Mouse (Mus musculus) intestine, embryonic 16.5 days (tissue): ENCODE data around the gene Gm20883. TPM values are rescaled to one million over a fixed set of nuclear protein-coding genes. Genes with fewer than 3 reads are reported as not detected.
"Not testable (repeated sequence)": the region's sequence is repeated elsewhere in the genome, so short reads cannot be mapped to it uniquely, and the experiment has no call there.

Source experiments
- ATAC-seq: fragments of 200-750 bp; cut with Nextera tagmentation; 2 replicates; pipeline ENCODE4 v1.8.0; 2017; ENCODE audit warnings: moderate TSS enrichment, moderate library complexity
- H3K27ac ChIP-seq: fragments of 300-500 bp; sonication (generic); 2 replicates; pipeline ENCODE4 v1.5.1; 2014; ENCODE audit warnings: mild to moderate bottlenecking, low read length
- H3K27me3 ChIP-seq: fragments of 300-500 bp; sonication (generic); replicated peaks from 2 replicates; pipeline ENCODE4 v1.6.1; 2014; ENCODE audit warnings: low read length, control low read depth, mixed read lengths; ENCODE audit not compliant: control insufficient read depth, insufficient read depth
- H3K36me3 ChIP-seq: fragments of 300-500 bp; sonication (generic); 2 replicates; pipeline ENCODE4 v1.6.1; 2014; ENCODE audit warnings: low read length, control low read depth; ENCODE audit not compliant: control insufficient read depth, insufficient read depth
- H3K4me1 ChIP-seq: fragments of 300-500 bp; sonication (generic); 2 replicates; pipeline ENCODE4 v1.6.1; 2014; ENCODE audit warnings: low read length, control low read depth, mixed read lengths; ENCODE audit not compliant: control insufficient read depth, insufficient read depth
- H3K4me2 ChIP-seq: fragments of 300-500 bp; sonication (generic); 2 replicates; pipeline ENCODE4 v1.6.1; 2014; ENCODE audit warnings: low read depth, low read length, control low read depth
- H3K4me3 ChIP-seq: fragments of 300-500 bp; sonication (generic); 2 replicates; pipeline ENCODE4 v1.5.1; 2014; ENCODE audit warnings: mild to moderate bottlenecking, low read length
- H3K9ac ChIP-seq: fragments of 300-500 bp; sonication (generic); 2 replicates; pipeline ENCODE4 v1.6.1; 2014; ENCODE audit warnings: low read depth, low read length
- H3K9me3 ChIP-seq: fragments of 300-500 bp; sonication (generic); 2 replicates; pipeline ENCODE4 v1.6.1; 2016; ENCODE audit warnings: low read length, control low read depth; ENCODE audit not compliant: control insufficient read depth
- WGBS: fragments of 180-500 bp; shearing (Covaris S2); extraction: QIAGEN DNeasy Blood & Tissue Kit; methylation state at CpG from one replicate; pipeline ENCODE4 v1.1.7; 2014; 5-methylcytosine and 5-hydroxymethylcytosine counted together
- polyA plus RNA-seq: library from polyadenylated mRNA; unstranded; fragments of >200 nt; fragmentation: Nextera tagmentation; extraction: Ambion mirVana; gene quantifications from 2 replicates; pipeline ENCODE4 v1.2.1, GENCODE M21; 2015

The Gm20883 gene
- not detected in 2 replicates for polyA plus RNA-seq

DNA sequence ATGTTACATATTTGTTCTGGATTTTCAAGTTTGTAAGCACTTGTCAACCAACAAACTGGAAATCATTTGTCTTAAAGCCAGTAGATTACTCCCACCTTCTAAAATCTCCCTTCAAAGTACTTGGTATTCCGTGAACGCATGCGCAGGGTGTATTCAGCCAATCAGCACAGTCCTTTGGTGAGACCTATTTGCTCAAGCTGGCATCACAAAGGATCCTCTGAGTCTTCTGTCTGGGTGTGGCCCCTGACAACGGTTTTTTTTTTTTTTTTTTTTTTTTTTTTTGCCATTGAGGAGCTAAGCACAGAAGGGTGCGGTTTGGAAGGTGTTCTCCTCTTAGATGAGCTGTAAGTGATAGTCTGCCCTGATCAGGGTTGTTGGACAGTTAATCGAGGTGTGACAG lies at the start of gene Gm20883:
Gene Gm20883 (plus strand): TSS at position 301 of the 400 bp plus-strand sequence.
- H3K4me1 ChIP-seq, H3K27ac ChIP-seq, H3K36me3 ChIP-seq, H3K4me3 ChIP-seq, H3K27me3 ChIP-seq, H3K9me3 ChIP-seq, H3K9ac ChIP-seq, H3K4me2 ChIP-seq, ATAC-seq: not testable (repeated sequence)
- no CpG with 5 or more reads among the region's 6 CpGs for WGBS
